Mouse (Mus musculus) kidney, adult 9 months (tissue): ENCODE results near the gene Serhl.

Experiments
- DNase-seq: peaks from one replicate; pipeline ENCODE4 v3.0.0; 2022

Serhl gene

DNA sequence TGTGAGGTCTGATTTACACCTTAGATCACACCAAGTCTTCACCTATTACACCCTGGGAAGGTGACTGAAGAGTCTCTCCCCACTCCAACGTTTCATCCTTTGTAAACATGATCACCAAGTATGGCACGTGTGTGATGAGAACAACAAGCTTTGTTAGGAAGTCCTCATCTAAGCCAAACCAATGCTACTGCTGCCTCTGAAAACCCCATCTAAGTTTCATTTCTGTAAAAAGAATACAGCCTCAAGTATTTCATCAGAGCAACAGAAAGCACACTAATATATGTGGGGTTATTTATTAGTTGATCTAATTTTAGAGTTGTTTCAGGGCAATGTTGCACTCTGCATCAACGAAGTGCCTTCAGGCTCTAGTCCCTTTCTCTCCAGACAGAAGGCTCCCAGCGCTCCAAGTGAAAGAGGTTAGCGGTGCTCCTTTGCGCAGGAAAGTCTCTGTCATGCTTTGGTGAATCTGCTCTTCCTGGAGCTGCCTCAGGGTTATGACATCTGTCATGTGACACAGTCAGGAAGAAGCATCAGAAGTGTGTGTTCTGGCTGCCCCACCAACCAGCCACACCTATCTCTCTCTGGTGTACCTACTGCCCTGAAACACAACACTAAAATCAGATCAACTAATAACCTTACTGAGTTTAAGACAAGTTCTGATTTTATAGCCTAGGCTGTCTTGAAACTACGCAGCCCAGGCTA is 40.4 kb downstream of the Serhl start:
- no peak for DNase-seq

DNA sequence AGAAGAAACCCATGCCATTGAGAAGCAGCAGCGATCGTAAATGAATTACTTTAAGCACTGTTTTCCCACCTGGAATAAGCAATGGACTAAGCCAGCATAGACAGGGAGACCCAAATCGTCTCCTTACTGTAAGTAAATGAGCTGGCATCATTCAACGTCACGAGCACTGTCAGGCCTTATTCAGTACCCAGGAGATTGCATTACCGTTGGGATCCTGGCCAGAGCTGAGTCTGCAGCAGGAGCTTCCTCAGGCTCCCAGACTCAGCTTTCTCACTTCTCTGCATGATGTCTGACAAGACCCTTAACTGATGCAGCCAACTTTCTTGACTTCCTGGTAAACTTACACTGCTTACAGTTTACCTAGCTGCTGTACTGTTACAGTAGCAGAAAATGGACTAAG is 45.4 kb downstream of the Serhl start:
- DNase-seq, result no peak

DNA sequence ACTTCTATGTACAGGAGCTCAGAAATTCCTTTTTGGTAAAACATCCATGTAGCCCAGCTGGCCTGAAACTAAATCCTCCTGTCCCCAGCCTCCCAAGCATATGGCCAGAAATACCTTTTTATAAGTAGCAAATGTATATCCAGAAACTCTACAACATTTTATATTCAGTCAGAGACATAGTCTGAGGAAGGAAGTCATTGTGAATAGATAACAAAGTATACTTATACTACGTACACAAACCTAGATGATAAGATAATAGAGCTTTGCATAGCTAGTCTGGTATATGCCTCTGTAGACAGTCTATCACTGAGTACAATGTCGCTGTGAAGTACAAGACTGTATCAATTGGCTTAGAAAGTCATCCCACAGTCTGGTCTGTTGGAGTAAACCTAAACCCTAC is 46.3 kb downstream of the Serhl start:
- DNase-seq, result no peak

DNA sequence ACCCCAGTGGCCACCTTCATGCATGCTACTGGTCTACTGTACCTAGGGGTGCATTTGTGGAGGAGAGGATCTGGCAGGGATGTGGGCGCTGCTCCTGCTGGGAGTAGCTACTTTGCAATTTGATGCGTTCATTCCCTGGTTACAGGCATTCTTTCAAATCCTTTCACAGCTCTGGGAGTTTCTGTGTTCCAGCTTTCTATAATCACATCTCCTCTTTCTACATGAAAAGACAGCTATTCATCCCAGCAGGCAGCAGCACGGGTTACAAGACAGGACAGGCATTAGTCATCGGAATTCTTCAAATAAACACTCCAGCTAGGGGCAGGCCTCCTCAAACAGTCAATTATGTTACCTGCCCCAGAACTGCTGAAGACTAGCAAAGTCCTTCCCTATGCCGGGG is 53.6 kb downstream of the Serhl start:
- DNase-seq, result no peak

DNA sequence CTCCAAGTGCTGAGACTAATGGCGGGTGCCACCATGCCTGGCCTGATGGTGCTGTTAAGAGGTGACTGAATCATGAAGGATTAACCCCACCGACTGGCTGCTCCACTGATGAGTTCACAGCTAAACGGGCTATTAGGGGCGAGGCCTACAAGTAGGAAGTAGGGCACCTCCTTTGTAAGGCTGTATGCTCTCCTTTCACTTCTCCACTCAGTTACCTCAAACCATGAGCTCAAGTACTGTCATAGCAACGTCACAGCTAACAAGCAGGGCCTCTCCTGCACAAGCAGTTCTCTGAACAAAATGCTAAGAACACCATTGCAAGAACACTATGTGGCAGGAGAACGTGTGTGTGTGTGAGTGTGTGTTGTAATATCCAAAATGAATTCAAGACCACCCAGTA is 56.2 kb downstream of the Serhl start:
- DNase-seq, result no peak

DNA sequence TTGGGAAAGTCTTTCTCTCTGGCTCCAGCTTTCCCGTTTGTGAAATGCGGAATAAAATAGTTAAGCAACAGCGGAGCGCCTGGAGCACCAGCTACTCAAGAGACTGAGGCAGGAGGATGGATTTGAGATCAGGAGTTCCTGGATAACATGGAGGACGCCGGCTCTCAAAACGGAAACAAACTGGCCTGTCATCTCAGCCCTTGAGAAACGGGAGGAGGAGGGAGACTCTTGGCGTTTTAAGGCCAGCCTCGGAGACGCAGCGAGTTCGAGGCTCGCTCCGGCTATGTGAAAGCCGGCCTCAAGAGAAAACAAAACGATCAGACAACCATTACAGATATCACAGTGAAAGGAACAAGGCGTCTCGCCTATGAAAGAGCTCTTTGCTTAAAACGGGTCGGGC is 59.1 kb downstream of the Serhl start:
- DNase-seq, result no peak

DNA sequence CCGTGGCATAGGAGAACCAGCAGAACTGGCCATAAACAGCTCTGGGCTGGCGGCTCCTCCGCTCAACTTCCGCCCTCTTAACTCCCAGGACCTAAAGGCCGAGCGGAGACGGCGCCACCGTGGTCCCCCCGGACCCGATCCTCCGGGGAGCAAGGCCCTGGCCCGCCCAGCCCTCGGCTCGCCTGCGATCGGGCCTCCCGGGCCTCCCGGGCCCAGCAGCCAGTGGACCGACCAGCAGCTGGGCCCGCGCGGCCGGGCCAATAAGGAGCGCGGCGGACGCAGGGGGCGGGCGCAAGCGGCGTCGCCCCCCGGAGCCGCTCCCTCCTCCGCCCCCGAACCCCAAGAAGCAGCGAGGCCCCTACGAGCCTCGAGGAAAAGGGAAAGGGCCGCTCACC is 59.5 kb downstream of the Serhl start:
- DNase-seq, result no peak

DNA sequence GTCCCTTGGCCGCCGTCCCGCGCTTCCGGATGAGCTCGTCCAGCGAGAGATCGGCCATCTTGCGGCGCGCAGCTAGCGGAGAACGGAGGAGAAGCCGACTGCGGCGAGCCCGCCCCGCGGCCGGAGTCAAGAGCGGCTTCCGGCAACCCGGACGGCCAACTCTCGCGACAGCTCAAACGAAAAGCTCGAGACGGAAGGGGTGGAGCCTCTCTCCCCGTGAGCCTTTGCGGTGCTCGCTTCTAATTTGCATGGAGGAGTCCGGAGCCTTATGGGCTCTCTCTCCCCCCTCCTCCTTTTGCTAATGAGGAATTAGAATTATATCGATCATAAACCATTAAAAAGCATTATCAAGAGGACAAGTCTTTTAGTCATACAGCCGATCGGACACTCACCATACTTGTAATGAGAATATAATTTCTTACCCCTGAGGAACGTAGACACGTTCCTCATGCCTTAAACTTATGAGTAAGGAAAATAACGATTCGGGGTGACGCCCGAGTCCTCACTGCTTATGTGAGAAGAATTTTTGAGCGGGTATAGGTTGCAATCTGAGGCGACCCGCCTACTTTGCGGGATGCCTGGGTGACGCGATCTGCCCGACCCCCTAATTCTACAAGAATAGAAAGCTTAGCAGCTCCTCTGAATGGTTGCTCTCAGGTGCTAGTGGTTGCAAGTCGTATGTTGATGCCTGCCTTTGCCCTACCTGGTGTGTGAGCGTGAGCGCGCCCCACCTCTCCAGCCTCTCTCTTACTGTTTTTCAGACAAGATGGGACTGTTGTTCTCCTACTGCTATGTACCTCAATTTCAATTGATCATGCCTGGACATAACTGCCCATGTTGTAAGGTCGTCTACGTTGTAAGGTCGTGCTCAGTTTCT is 60.1 kb downstream of the Serhl start, which contains the start of gene Poldip3:
Poldip3 (minus strand) TSS at position 189 of the 877 bp plus-strand sequence.
- peak; percentile 99 for DNase-seq

DNA sequence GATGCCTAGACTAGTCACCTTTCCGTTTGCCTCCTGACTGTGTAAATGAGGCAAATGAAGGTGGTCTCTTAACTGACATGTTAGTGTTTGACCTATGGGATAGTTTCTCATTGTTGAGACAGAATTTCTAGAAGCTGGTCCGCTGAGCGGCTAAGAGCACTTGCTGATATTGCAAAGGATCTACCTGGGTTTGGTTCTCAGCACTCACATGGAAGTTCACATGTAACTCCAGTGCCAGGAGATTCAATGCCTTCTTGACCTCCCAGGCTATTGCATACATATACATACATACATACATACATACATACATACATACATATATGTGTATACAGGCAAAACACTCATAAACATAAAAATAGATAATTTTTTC is 60.8 kb downstream of the Serhl start:
- DNase-seq, result peak; percentile 40

DNA sequence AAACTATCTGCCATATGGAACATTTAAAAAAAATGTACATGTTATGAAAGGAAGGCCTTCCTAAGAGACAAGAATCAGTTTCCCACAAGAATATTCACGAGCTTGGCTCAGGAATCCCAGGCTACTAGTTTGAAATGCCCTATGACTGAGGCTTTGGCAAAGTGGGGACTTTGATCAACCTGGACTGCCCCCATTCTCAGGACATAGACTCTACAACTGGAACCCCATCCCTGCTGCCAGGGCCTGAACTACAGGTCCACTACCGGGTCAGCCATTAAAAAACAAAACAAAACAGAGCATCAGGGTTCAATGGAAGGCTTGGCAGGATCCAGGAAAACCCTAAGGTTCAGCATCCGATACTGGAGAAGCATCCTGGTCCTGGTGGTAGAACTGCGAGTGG is 61.4 kb downstream of the Serhl start:
- peak; percentile 52 for DNase-seq

DNA sequence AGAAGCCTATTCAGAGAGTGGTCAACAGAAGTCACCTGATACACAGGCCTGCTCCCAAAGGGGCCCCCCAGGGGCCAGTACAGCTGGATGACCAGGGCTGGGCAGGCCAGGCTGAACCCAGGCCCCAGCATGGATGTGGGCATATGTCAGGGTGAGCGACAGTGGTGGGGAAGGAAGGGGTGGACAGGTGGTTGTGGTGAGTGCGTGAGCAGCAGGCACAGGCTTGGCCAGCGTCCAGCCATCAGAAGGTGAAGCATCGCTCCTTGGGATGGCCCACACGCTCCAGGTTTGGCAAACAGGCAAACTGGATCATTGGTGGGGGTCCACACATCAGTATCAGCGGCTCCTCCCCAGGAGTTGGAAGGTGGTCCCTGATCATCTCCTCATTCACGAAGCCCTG is 65.0 kb downstream of the Serhl start:
- no peak for DNase-seq

DNA sequence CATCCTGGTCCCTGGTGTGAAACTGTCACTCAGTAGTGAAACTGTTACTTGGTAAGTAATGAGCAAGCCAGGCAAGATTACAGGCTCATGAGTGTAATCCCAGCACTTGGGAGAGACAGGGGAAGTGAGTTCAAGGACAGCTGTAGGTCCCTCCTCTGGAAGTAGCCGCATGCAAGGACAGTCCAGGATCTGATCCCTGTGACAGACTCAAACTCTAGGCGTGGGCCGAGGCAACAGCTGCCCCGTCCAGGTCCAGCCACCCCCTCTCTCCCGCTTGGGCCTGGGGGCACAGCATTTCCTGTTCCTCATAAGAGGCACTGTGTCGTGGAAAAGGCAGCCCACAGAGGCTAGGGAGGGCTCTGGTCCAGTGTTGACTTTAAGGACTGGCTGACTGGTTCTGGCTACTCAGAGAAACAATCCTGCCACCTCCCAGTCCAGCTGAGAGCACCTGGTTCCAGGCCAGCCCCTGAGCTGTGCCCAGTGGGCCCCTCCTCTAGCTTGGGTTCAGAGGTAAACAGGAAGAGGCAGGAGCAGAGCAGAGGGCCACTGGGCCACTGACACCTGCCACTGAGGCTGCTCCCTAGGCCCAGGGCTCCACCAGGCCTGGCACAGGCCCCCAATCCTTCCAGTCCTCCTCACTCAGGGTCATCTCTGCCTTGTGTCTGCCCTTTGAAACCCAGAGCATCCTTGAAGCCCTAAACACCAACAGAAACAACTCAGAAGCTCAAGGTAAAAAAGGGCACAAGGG is 66.5 kb downstream of the Serhl start:
- peak; percentile 63 for DNase-seq

DNA sequence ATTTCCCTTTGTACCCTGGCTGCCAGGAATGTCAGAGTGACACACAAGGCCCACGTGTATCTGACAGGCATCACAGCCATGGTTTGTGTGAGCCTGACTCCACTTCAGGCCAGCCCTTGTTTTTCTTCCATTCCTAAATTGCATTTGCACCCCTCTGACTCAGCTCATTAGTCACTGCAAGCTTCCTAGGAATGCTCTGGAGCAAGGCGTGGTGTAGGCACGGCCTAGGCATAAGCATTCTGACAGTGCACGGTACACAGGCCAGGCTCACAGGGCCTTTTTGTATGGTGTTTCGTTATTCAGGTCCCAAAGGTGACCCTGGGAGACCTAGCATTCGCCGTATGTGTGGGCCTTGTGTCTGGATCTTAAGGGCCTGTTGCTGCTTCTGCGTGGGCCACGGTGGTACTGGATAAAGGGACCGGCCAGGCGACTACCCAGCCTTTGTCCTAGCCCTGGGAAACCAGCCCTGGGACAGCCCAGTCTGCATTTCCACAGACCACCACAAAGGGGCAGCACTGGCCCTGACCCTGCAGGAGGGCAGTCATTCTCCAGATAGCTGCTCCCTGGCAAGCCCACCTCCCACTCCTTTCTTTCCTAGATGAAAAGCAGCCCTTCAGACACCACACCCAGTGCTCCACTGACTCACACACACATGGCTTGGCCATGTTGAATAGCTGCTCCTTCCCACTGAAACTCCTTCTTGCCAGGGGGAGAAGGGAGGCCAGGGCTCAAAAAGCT is 67.8 kb downstream of the Serhl start:
- peak; percentile 73 for DNase-seq

DNA sequence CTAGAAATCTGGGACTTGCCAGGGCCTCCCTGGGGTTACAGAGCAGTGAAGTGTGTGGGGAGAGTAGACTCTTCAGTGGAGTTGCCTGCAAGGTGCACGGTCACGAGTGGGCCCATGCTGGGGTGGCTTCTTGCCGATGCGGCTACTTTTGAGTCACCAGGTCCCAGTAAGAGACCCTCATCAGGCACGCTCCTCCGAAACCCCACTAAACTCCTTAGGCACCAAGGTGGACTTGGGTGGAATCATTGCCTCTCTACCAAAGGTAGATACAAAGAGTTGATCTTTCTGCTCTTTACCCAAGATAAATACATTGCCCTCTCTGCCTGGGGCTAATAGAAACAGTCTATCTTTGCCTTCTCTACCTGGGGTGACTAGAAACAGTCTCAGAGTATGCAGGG is 68.4 kb downstream of the Serhl start:
- no peak for DNase-seq

DNA sequence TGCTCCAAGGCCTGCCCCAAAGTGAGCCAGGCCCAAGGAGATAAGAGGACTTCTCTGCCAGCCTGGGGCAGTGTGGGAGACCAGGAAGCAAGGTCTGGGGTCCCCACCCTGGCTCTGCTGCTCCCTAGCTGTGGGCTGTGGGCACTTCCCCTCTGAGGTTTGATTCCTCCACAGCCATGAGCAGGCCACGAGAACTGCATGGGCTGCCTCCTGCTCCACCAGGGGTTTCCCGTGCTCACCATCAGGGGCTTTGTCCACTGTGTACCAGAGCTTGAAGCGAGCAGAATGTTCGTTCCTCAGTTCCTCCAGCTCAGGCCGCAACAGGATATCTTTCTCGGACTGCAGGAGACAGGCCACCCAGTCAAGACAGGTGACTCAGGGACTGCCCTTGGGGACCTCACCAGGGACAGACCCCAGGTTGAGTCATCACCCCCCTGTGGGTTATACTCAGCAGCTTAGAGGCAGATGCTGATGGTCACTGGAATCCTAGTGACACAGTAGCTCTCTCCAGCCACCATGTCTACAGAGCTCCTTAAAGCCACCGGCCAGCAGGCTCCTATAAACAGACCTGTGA is 69.4 kb downstream of the Serhl start:
- DNase-seq, result no peak

DNA sequence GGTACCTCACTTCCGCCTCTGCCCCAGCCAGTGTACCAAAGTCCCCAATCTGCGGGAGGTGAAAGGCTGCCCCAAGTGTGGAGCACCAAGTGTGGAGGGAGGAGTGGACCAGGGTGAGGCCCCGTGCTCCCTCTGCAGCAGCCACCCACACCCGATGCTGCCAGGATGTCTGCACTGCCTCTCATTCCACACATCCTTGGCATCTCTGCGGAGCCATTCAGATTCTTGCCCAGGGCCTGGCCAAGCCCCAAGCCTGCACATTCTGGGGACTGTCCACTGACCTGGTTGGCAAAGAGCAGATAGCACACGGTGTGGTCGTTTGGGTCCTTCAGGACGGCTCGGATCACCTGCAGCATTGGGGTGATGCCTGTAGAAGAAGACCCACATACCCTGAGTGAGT is 70.5 kb downstream of the Serhl start:
- DNase-seq, result no peak

DNA sequence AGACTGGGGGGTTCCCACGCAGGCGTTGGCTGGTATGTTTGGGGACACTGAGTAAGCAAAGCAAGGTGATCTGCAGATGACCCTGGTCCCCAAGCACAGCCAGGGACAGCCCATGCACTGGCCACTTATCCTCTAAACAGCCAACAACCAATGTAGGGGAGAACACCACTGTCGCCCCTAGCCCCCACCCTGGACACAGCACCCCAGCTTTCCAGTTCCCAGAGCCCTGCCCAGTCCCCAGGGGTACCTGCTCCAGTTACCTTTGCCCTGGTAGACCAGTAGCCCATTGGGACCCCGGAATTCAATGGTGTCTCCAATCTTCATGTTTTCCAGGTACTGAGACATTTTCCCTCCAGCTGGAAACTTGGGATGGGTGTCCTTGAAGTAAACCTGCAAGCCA is 71.3 kb downstream of the Serhl start:
- DNase-seq, result no peak

DNA sequence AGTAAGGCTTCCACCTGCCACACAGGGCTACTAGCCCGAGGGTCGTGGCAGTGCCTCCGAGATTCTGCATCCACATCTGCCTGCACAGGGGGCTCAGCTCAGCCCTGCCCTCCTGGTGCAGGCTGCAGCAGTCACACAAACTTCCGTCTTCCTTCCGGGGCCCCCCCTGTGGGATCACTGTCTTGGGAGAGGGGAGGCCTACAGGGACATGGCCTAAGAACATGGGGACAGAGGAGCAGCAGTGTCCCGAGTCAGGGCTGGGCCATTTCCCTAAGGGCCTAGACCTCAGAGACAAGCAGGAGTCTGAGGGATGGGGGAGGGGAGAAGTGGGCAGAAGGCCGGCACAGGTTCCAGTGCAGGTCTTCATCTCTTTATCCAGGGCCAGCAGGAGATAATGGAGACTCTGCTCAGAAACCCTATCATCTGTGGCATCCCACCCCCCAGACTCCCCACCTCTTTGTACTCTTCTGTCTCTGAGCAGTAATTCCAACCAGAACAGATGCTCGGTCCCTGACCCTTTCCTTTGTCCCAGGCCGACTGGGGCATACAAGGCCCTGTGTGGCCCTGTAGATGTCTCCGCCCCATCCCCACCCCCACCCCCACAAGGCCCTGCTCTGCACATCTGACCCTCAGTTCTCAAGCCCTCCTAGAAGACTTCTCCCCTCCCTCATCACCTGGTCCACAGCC is 71.9 kb downstream of the Serhl start:
- DNase-seq, result no peak

DNA sequence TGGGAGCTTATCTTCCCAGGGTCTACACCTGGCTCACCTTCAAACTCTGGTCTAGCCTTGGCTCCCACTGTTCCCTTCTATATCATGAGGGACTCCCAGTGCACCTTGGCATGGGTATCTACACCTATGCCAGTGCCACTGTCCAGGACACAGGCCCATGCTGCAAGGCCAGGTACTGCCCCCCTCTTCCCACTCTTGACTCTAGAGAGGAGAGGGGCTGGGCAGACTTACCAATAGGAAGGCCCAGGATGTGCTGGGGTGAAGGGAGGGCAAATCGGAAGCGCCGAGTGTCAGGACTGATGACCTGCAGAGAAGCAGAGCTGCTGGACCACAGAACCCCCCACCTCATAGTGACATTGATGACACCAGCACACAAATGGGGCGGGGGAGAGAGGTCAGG is 72.7 kb downstream of the Serhl start:
- DNase-seq, result no peak

DNA sequence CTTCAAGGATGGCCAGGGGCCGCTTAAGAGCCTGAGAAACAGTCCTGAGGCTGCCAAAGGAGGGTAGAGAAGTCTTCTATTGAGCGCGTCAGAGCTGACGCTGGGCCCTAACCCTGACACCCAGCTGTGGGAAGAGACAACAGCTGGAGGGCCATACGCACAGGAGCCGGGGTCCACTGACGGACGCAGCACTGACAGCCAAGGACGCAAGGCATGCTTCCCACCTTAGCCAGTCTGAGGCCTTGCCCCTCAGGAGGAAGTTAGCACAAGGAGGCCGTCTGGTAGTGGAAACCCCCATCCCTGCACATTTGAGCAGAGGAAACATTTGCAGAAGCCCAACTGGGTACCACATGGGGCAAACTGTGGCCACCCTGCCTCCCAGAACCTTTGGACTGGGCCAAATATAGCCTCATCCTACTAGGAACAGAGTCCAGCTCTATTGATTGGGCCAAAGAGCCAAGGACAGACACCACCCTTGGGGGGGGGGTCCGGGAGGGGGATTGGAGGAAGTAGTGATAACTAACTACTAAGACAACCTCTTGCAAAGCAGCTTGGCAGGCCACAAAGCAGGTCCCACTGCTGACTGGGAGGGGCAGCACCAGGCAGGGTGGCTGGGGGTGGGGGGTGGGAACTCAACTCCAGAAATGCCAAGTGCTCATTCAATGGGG is 73.6 kb downstream of the Serhl start:
- DNase-seq, result peak; percentile 77

DNA sequence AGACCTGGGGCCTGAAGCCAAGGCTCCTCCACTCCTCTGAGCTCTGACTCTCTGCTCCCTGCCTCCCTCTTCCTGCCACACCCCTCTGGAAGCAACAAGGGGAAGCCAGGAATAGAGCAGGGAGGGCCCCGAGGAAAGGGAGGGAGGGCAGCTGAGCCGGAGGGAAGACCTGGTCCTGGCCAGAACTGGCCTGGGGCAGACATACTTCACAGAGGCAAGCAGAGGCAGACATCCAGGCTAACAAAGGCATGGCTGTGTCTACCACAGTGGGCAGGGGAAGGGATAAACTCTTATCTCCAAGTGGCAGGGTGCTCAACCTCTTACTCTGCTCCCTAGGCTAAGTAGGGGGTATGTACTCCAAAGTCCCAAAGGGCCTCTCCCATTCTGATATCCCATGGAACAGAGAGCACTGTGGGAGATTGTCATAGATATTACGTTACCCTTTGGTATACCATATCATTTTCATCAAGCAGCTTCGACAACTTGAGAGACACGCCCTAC is 75.7 kb downstream of the Serhl start:
- peak; percentile 52 for DNase-seq
